Mouse (Mus musculus) kidney, postnatal 0 days (tissue): ENCODE data around the gene Ccdc162. TPM values are rescaled to one million over a fixed set of nuclear protein-coding genes. Genes with fewer than 3 reads are reported as not detected.

Experiments
- ATAC-seq: fragments of 200-750 bp; cut with Nextera tagmentation; replicated peaks from 2 replicates; pipeline ENCODE4 v1.8.0; 2017; ENCODE audit warnings: low read depth, moderate number of reproducible peaks, moderate TSS enrichment, moderate library complexity; ENCODE audit not compliant: low FRiP score
- DNase-seq: peaks from one replicate; pipeline ENCODE4 v3.0.0-alpha.2; 2016; ENCODE audit warnings: low spot score
- H3K27ac ChIP-seq: fragments of 300-500 bp; sonication (generic); 2 replicates; pipeline ENCODE4 v1.5.1; 2014; ENCODE audit warnings: mild to moderate bottlenecking
- H3K27me3 ChIP-seq: fragments of 300-500 bp; sonication (generic); 2 replicates; pipeline ENCODE4 v1.6.1; 2014; ENCODE audit warnings: low read length, mixed read lengths; ENCODE audit not compliant: insufficient read depth
- H3K36me3 ChIP-seq: fragments of 300-500 bp; sonication (generic); 2 replicates; pipeline ENCODE4 v1.6.1; 2014; ENCODE audit warnings: low read length, mixed read lengths; ENCODE audit not compliant: insufficient read depth
- H3K4me1 ChIP-seq: fragments of 300-500 bp; sonication (generic); replicated peaks from 2 replicates; pipeline ENCODE4 v1.6.1; 2014; ENCODE audit warnings: antibody characterized with exemption, low read length, mixed read lengths; ENCODE audit not compliant: insufficient read depth
- H3K4me2 ChIP-seq: fragments of 300-500 bp; sonication (generic); 2 replicates; pipeline ENCODE4 v1.6.1; 2014; ENCODE audit warnings: mild to moderate bottlenecking, low read length, moderate library complexity, mixed read lengths
- H3K4me3 ChIP-seq: fragments of 300-500 bp; sonication (generic); replicated peaks from 2 replicates; pipeline ENCODE4 v1.5.1; 2014; ENCODE audit warnings: low read depth, low read length
- H3K9ac ChIP-seq: fragments of 300-500 bp; sonication (generic); 2 replicates; pipeline ENCODE4 v1.6.1; 2014; ENCODE audit warnings: low read depth, low read length
- H3K9me3 ChIP-seq: fragments of 300-500 bp; sonication (generic); replicated peaks from 2 replicates; pipeline ENCODE4 v1.6.1; 2016; ENCODE audit warnings: low read length, inconsistent platforms, mixed read lengths
- CTCF ChIP-seq: IDR thresholded peaks from 2 replicates; pipeline ENCODE4 v1.5.1; 2016; ENCODE audit warnings: antibody characterized with exemption, low read depth, mild to moderate bottlenecking, moderate library complexity
- WGBS: fragments of 180-500 bp; shearing (Covaris S2); extraction: QIAGEN DNeasy Blood & Tissue Kit; methylation state at CpG from one replicate; pipeline ENCODE4 v1.1.7; 2014; 5-methylcytosine and 5-hydroxymethylcytosine counted together
- polyA plus RNA-seq: library from polyadenylated mRNA; unstranded; fragments of >200 nt; fragmentation: Nextera tagmentation; extraction: Ambion mirVana; gene quantifications from 2 replicates; pipeline ENCODE4 v1.2.1, GENCODE M21; 2015

The Ccdc162 gene
- polyA plus RNA-seq, 1 experiment from 2014 or later: 1.0 TPM

- no peaks in the 10 kb centered on the region for H3K9me3 ChIP-seq
- no peak overlapping the region for H3K4me3 ChIP-seq
- no peak overlapping the region for H3K4me2 ChIP-seq
- TF ChIP-seq CTCF: no peak
- no peaks in the 10 kb centered on the region for H3K4me1 ChIP-seq
- WGBS: 93% methylated on average over 8 of the region's 8 CpGs
- peak overlapping the region; percentile 26; the same call in 1 of the 2 replicates for H3K27ac ChIP-seq
- DNase-seq: no peak
- ATAC-seq: no peak
- H3K9ac ChIP-seq: no peak overlapping the region
- H3K27me3 ChIP-seq: no peaks in the 10 kb centered on the region
- no peaks in the 10 kb centered on the region for H3K36me3 ChIP-seq
Observed at GRCm38 (mm10) chr10:41594433-41594832, 122.0 kb downstream of the Ccdc162 start.

GRCm38 (mm10) chr10:41588616-41589015 lies 127.8 kb downstream of the Ccdc162 start:
- no peak overlapping the region for H3K4me2 ChIP-seq
- DNase-seq (no peak), ATAC-seq (no peak)
- no peaks in the 10 kb centered on the region for H3K36me3 ChIP-seq
- no peaks in the 10 kb centered on the region for H3K27me3 ChIP-seq
- no peaks in the 10 kb centered on the region for H3K4me1 ChIP-seq
- no peaks in the 10 kb centered on the region for H3K9me3 ChIP-seq
- no peak overlapping the region for H3K9ac ChIP-seq
- no peak for TF ChIP-seq CTCF
- H3K4me3 ChIP-seq: no peak overlapping the region
- 90% methylated on average over 2 of the region's 2 CpGs for WGBS
- no peak overlapping the region for H3K27ac ChIP-seq

- Histone ChIP-seq H3K4me3 (no peak overlapping the region), H3K9ac (no peak overlapping the region), H3K36me3 (no peaks in the 10 kb centered on the region), H3K4me2 (no peak overlapping the region), H3K4me1 (no peaks in the 10 kb centered on the region), H3K27ac (no peak overlapping the region), H3K9me3 (no peaks in the 10 kb centered on the region), H3K27me3 (no peaks in the 10 kb centered on the region)
- ATAC-seq (no peak), DNase-seq (no peak)
- WGBS: 69% methylated on average over 18 of the region's 18 CpGs
- no peak for TF ChIP-seq CTCF
Observed at GRCm38 (mm10) chr10:41586947-41587852, 129.2 kb downstream of the Ccdc162 start.

- no peaks in the 10 kb centered on the region for H3K4me1 ChIP-seq
- TF ChIP-seq CTCF: no peak
- H3K4me2 ChIP-seq: no peak overlapping the region
- no peaks in the 10 kb centered on the region for H3K27me3 ChIP-seq
- no peak overlapping the region for H3K4me3 ChIP-seq
- H3K36me3 ChIP-seq: no peaks in the 10 kb centered on the region
- 35% methylated on average over 6 of the region's 6 CpGs for WGBS
- no peak overlapping the region for H3K27ac ChIP-seq
- H3K9me3 ChIP-seq: no peaks in the 10 kb centered on the region
- DNase-seq (peak; percentile 47), ATAC-seq (peak; percentile 54; the same call in 1 of the 2 replicates)
- H3K9ac ChIP-seq: no peak overlapping the region
Observed at GRCm38 (mm10) chr10:41583383-41583782, 133.1 kb downstream of the Ccdc162 start.

- peak; percentile 72 for DNase-seq
- peak; percentile 65; the same call in 1 of the 2 replicates for ATAC-seq
- no peak for TF ChIP-seq CTCF
- no peak overlapping the region for H3K4me2 ChIP-seq
- H3K27me3 ChIP-seq: no peaks in the 10 kb centered on the region
- H3K9ac ChIP-seq: no peak overlapping the region
- no peaks in the 10 kb centered on the region for H3K4me1 ChIP-seq
- H3K9me3 ChIP-seq: no peaks in the 10 kb centered on the region
- WGBS: 10% methylated on average over 5 of the region's 5 CpGs
- no peak overlapping the region for H3K4me3 ChIP-seq
- H3K36me3 ChIP-seq: no peaks in the 10 kb centered on the region
- no peak overlapping the region for H3K27ac ChIP-seq
Observed at GRCm38 (mm10) chr10:41582901-41583361, 133.5 kb downstream of the Ccdc162 start.

- H3K36me3 ChIP-seq: no peaks in the 10 kb centered on the region
- no peak overlapping the region for H3K9ac ChIP-seq
- 65% methylated on average over 4 of the region's 4 CpGs for WGBS
- H3K27me3 ChIP-seq: no peaks in the 10 kb centered on the region
- H3K4me3 ChIP-seq: no peak overlapping the region
- H3K4me2 ChIP-seq: no peak overlapping the region
- DNase-seq: no peak
- no peak for ATAC-seq
- TF ChIP-seq CTCF: no peak
- no peaks in the 10 kb centered on the region for H3K4me1 ChIP-seq
- H3K9me3 ChIP-seq: no peaks in the 10 kb centered on the region
- no peak overlapping the region for H3K27ac ChIP-seq
Observed at GRCm38 (mm10) chr10:41580441-41580840, 136.0 kb downstream of the Ccdc162 start.
